29 mouse cellular contexts compared by ENCODE assay signal in the genomic region with DNA sequence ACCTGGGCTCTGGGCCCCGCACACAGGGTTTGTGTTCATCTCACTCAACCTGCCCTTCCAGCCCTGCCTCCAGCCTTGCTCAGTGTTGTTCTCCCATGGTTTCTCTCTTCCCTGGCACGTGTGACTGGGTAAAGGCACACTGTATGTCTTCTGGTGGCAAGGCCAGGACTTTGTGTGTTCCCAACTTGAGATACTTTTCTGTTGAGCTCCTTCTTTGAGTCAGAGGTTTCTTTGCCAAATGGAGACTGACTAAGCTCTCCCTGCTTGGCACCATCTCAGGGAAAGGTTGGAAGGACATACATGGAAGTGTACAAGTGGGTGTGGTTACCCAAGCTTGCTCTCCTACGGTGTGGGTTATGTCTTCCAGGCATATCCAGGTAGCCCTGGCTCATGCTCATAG.
DNase-seq lines count a peak whose midpoint lies in the region; ATAC-seq and TF ChIP-seq lines count a peak whose summit lies in the region.
"Had no signal": no experiment of that assay in that cellular context is flagged by ENCODE, and none has a peak within 500 bp of the region (broad histone marks: within the 10 kb centered on the region; RNA-seq: fewer than 3 reads in every experiment).

No protein-coding gene starts in this region.

- peak; percentile 76 for DNase-seq in midbrain, embryonic 11.5 days (ENCODE audit: low spot score, missing footprints)
- no peak for DNase-seq in midbrain, postnatal 0 days (ENCODE audit: low spot score)
- DNase-seq in adrenal gland, adult 8-10 months = peak; percentile 69
- no peak for DNase-seq in gastrocnemius, postnatal 36 days
- no peak for DNase-seq in ovary, postnatal 10 days (ENCODE audit: low spot score)
- DNase-seq in lung, adult 18-20 months = no peak
- DNase-seq: cerebellum, adult 2 months; cerebellum, postnatal 14 days; heart, adult 11 months; heart, postnatal 4 days; kidney, adult 11 months; kidney, postnatal 14 days; liver; thymus, postnatal 4 days had no signal

- no peaks in the 10 kb centered on the region for H3K36me3 ChIP-seq in midbrain, embryonic 11.5 days (ENCODE audit: control insufficient read depth, insufficient read depth, low read length)
- H3K36me3 ChIP-seq in midbrain, postnatal 0 days (ENCODE audit: insufficient read depth, low read length) = no peaks in the 10 kb centered on the region
- H3K36me3 ChIP-seq: embryonic facial prominence, embryonic 15.5 days; forebrain, embryonic 10.5 days; forebrain, embryonic 15.5 days; hindbrain, embryonic 13.5 days; liver, embryonic 15.5 days; lung, embryonic 15.5 days; neural tube, embryonic 13.5 days had no signal

- H3K4me1 ChIP-seq in midbrain, embryonic 11.5 days (ENCODE audit: control insufficient read depth, insufficient read depth, low read length) = peaks cover 7% of the 10 kb centered on the region
- no peaks in the 10 kb centered on the region; the same call in 1 of the 2 replicates for H3K4me1 ChIP-seq in midbrain, postnatal 0 days (ENCODE audit: insufficient read depth, low read length)
- H3K4me1 ChIP-seq in embryonic fibroblast, embryonic 13.5 days (ENCODE audit: control insufficient read depth, insufficient read depth, low read length) = peaks cover 2% of the 10 kb centered on the region; the same call in 1 of the 2 replicates
- H3K4me1 ChIP-seq: embryonic facial prominence, embryonic 15.5 days; forebrain, embryonic 15.5 days; liver, embryonic 15.5 days; lung, embryonic 15.5 days had no signal

- no peak for TF ChIP-seq CTCF in midbrain, postnatal 0 days (IDR thresholded peaks at IDR 0.05)
- TF ChIP-seq CTCF in embryonic fibroblast, embryonic 13.5 days (IDR thresholded peaks at IDR 0.05; ENCODE audit: borderline replicate concordance, insufficient read depth, low read length) = no peak

- no peak overlapping the region for H3K4me2 ChIP-seq in midbrain, embryonic 11.5 days
- H3K4me2 ChIP-seq in midbrain, postnatal 0 days (ENCODE audit: low read depth, low read length, poor library complexity, severe bottlenecking) = no peak overlapping the region
- H3K4me2 ChIP-seq: embryonic facial prominence, embryonic 15.5 days; forebrain, embryonic 15.5 days; heart, embryonic 11.5 days; hindbrain, embryonic 13.5 days; liver, embryonic 15.5 days; lung, embryonic 15.5 days; neural tube, embryonic 13.5 days had no signal

- H3K4me3 ChIP-seq in midbrain, embryonic 11.5 days (ENCODE audit: low read depth, low read length) = no peak overlapping the region
- no peak overlapping the region for H3K4me3 ChIP-seq in midbrain, postnatal 0 days (ENCODE audit: low read depth, low read length)
- H3K4me3 ChIP-seq in embryonic fibroblast, embryonic 13.5 days (ENCODE audit: insufficient read depth, low read length) = no peak overlapping the region
- H3K4me3 ChIP-seq: embryonic facial prominence, embryonic 15.5 days; forebrain, embryonic 10.5 days; forebrain, embryonic 15.5 days; hindbrain, embryonic 13.5 days; liver, embryonic 15.5 days; lung, embryonic 15.5 days; midbrain, embryonic 10.5 days; myocyte; neural tube, embryonic 13.5 days had no signal

- no peaks in the 10 kb centered on the region for H3K27me3 ChIP-seq in midbrain, embryonic 11.5 days (ENCODE audit: control insufficient read depth, insufficient read depth, low read length)
- H3K27me3 ChIP-seq in midbrain, postnatal 0 days (ENCODE audit: insufficient read depth, low read length) = no peaks in the 10 kb centered on the region
- H3K27me3 ChIP-seq: CH12.LX; embryonic facial prominence, embryonic 15.5 days; forebrain, embryonic 15.5 days; liver, embryonic 15.5 days; lung, embryonic 15.5 days had no signal

- ATAC-seq in midbrain, embryonic 11.5 days (ENCODE audit: low FRiP score) = no peak
- ATAC-seq in midbrain, postnatal 0 days (ENCODE audit: low FRiP score) = no peak
- ATAC-seq: forebrain, embryonic 15.5 days; inflammation-experienced regulatory T-cells, adult 6 months; midbrain, embryonic 16.5 days; Patski had no signal

- intact Hi-C loops in gastrocnemius, postnatal 36 days (cut with DNase I) = no loop called here

- TF ChIP-seq POLR2A in embryonic fibroblast, embryonic 13.5 days (IDR thresholded peaks at IDR 0.05; ENCODE audit: low read depth, low read length) = no peak

- no peak overlapping the region for H3K27ac ChIP-seq in midbrain, embryonic 11.5 days (ENCODE audit: low read depth, low read length)
- H3K27ac ChIP-seq in midbrain, postnatal 0 days (ENCODE audit: low read depth, low read length) = no peak overlapping the region
- H3K27ac ChIP-seq in embryonic fibroblast, embryonic 13.5 days (ENCODE audit: insufficient read depth, low read length) = peak overlapping the region; percentile 3; the same call in 1 of the 2 replicates
- H3K27ac ChIP-seq: embryonic facial prominence, embryonic 15.5 days; forebrain, embryonic 10.5 days; forebrain, embryonic 15.5 days; hindbrain, embryonic 13.5 days; liver, embryonic 15.5 days; lung, embryonic 15.5 days; midbrain, embryonic 10.5 days; neural tube, embryonic 13.5 days had no signal

- no peak overlapping the region for H3K9ac ChIP-seq in midbrain, embryonic 11.5 days (ENCODE audit: low read length)
- H3K9ac ChIP-seq in midbrain, postnatal 0 days (replicated peaks; ENCODE audit: low read length, poor library complexity, severe bottlenecking) = no peak overlapping the region
- H3K9ac ChIP-seq: embryonic facial prominence, embryonic 15.5 days; forebrain, embryonic 15.5 days; hindbrain, embryonic 13.5 days; liver, embryonic 15.5 days; lung, embryonic 15.5 days; neural tube, embryonic 13.5 days had no signal

- WGBS in midbrain, embryonic 11.5 days = 90% methylated on average over 3 of the region's 3 CpGs
- 81% methylated on average over 3 of the region's 3 CpGs for WGBS in midbrain, postnatal 0 days

- no peaks in the 10 kb centered on the region for H3K9me3 ChIP-seq in midbrain, embryonic 11.5 days (ENCODE audit: control insufficient read depth, low read length)
- H3K9me3 ChIP-seq in midbrain, postnatal 0 days (ENCODE audit: low read length) = no peaks in the 10 kb centered on the region
- H3K9me3 ChIP-seq: embryonic facial prominence, embryonic 15.5 days; forebrain, embryonic 10.5 days; forebrain, embryonic 15.5 days; hindbrain, embryonic 13.5 days; liver, embryonic 15.5 days; lung, embryonic 15.5 days; midbrain, embryonic 10.5 days; neural tube, embryonic 13.5 days had no signal

Comparison
In these comparisons a context has a peak if more than half of its experiments do, and no peak if none do; other contexts are left out.
1. DNase-seq: peak in midbrain, embryonic 11.5 days (single experiment) and adrenal gland, adult 8-10 months (single experiment); none in midbrain, postnatal 0 days (single experiment), gastrocnemius, postnatal 36 days (0 of 2), ovary, postnatal 10 days (single experiment) and lung, adult 18-20 months (0 of 2).